Mouse (Mus musculus): ENCODE measurements at regions not wholly inside any gene's neighbourhood (a gene's known extent, or its start where the extent isn't known, plus 50 kb on each side); places are given as distances from the start of the nearest gene placed in this dataset.

DNA sequence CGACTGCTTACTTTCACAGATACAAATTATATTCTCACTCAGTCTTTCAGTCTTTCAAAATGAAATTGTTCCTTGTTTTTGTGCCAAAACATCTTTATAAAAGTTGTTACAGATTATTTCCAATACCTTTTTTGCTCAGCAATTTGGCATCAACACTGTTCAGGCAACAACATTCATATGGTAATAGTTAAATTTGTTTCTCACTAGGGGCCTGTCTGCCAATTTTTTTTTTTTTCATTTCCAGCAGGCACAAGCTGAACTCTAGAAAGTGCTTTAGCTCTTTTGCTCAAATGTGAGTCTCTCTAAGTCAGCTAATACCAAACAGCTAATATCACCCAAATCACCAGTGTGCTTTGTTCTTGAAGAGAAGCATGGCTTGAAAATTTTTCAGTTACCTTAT, 199.4 kb downstream of the Antxr2 start:
- H3K9me3 ChIP-seq (replicated peaks; ENCODE audit: control insufficient read depth, insufficient read depth, low read length, poor library complexity, severe bottlenecking), result no peaks in the 10 kb centered on the region
- no peak overlapping the region for H3K9ac ChIP-seq (ENCODE audit: low read depth, poor library complexity, severe bottlenecking)
- no peak overlapping the region for H3K27ac ChIP-seq (ENCODE audit: insufficient read depth, low read length)
- H3K27me3 ChIP-seq (ENCODE audit: control insufficient read depth, insufficient read depth, low read length, poor library complexity, severe bottlenecking), result no peaks in the 10 kb centered on the region
- H3K4me1 ChIP-seq (ENCODE audit: control insufficient read depth, insufficient read depth, low read length), result no peaks in the 10 kb centered on the region
- H3K4me3 ChIP-seq (ENCODE audit: low read depth, low read length), result no peak overlapping the region
- TF ChIP-seq POLR2A (IDR thresholded peaks at IDR 0.05; ENCODE audit: insufficient read depth, low read length) (no peak), EP300 (IDR thresholded peaks at IDR 0.05; ENCODE audit: insufficient read depth, low read depth, low read length) (no peak), CTCF (IDR thresholded peaks at IDR 0.05; ENCODE audit: low read depth, low read length) (no peak)
- no peaks in the 10 kb centered on the region for H3K36me3 ChIP-seq (ENCODE audit: control insufficient read depth, insufficient read depth, low read length, poor library complexity, severe bottlenecking)

GRCm38 (mm10) chr5:97817485-97817884, 213.4 kb downstream of the Antxr2 start:
- Histone ChIP-seq H3K27ac (ENCODE audit: insufficient read depth, low read length) (no peak overlapping the region), H3K9me3 (replicated peaks; ENCODE audit: control insufficient read depth, insufficient read depth, low read length, poor library complexity, severe bottlenecking) (no peaks in the 10 kb centered on the region), H3K27me3 (ENCODE audit: control insufficient read depth, insufficient read depth, low read length, poor library complexity, severe bottlenecking) (no peaks in the 10 kb centered on the region), H3K36me3 (ENCODE audit: control insufficient read depth, insufficient read depth, low read length, poor library complexity, severe bottlenecking) (no peaks in the 10 kb centered on the region), H3K4me1 (ENCODE audit: control insufficient read depth, insufficient read depth, low read length) (peaks cover 6% of the 10 kb centered on the region), H3K9ac (ENCODE audit: low read depth, poor library complexity, severe bottlenecking) (no peak overlapping the region), H3K4me3 (ENCODE audit: low read depth, low read length) (no peak overlapping the region)
- no peak for TF ChIP-seq POLR2A (IDR thresholded peaks at IDR 0.05; ENCODE audit: insufficient read depth, low read length)
- TF ChIP-seq EP300 (IDR thresholded peaks at IDR 0.05; ENCODE audit: insufficient read depth, low read depth, low read length), result no peak
- TF ChIP-seq CTCF (IDR thresholded peaks at IDR 0.05; ENCODE audit: low read depth, low read length), result no peak

- Histone ChIP-seq H3K4me3 (ENCODE audit: low read depth, low read length) (no peak overlapping the region), H3K36me3 (ENCODE audit: control insufficient read depth, insufficient read depth, low read length, poor library complexity, severe bottlenecking) (no peaks in the 10 kb centered on the region), H3K4me1 (ENCODE audit: control insufficient read depth, insufficient read depth, low read length) (peaks cover 6% of the 10 kb centered on the region), H3K27ac (ENCODE audit: insufficient read depth, low read length) (no peak overlapping the region), H3K9ac (ENCODE audit: low read depth, poor library complexity, severe bottlenecking) (no peak overlapping the region), H3K27me3 (ENCODE audit: control insufficient read depth, insufficient read depth, low read length, poor library complexity, severe bottlenecking) (no peaks in the 10 kb centered on the region), H3K9me3 (replicated peaks; ENCODE audit: control insufficient read depth, insufficient read depth, low read length, poor library complexity, severe bottlenecking) (no peaks in the 10 kb centered on the region)
- TF ChIP-seq EP300 (IDR thresholded peaks at IDR 0.05; ENCODE audit: insufficient read depth, low read depth, low read length) (no peak), POLR2A (IDR thresholded peaks at IDR 0.05; ENCODE audit: insufficient read depth, low read length) (no peak), CTCF (IDR thresholded peaks at IDR 0.05; ENCODE audit: low read depth, low read length) (no peak)
These were observed 215.5 kb downstream of the Antxr2 start for GRCm38 (mm10) chr5:97815357-97815756.

DNA sequence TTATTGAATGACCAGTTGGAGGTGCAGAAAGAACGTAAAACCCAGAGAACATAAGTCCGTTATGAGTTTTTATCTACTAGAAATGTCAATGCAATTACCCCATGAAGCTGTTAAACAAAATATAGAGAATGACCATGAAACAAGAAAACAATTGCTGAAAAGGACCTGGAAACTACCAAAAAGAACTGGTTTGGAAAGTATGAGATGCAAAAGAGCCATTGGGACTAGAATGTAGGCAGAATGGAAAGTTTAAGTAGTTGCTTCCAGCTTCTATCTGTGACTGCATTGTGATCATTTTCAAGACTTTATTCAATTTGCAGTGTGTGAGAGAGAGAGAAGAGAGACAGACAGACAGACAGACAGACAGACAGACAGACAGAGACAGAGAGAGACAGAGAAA, 216.1 kb downstream of the Antxr2 start:
- Histone ChIP-seq H3K4me3 (ENCODE audit: low read depth, low read length) (no peak overlapping the region), H3K36me3 (ENCODE audit: control insufficient read depth, insufficient read depth, low read length, poor library complexity, severe bottlenecking) (no peaks in the 10 kb centered on the region), H3K9ac (ENCODE audit: low read depth, poor library complexity, severe bottlenecking) (no peak overlapping the region), H3K9me3 (replicated peaks; ENCODE audit: control insufficient read depth, insufficient read depth, low read length, poor library complexity, severe bottlenecking) (no peaks in the 10 kb centered on the region), H3K4me1 (ENCODE audit: control insufficient read depth, insufficient read depth, low read length) (peaks cover 6% of the 10 kb centered on the region), H3K27me3 (ENCODE audit: control insufficient read depth, insufficient read depth, low read length, poor library complexity, severe bottlenecking) (no peaks in the 10 kb centered on the region), H3K27ac (ENCODE audit: insufficient read depth, low read length) (no peak overlapping the region)
- TF ChIP-seq CTCF (IDR thresholded peaks at IDR 0.05; ENCODE audit: low read depth, low read length), result no peak
- TF ChIP-seq EP300 (IDR thresholded peaks at IDR 0.05; ENCODE audit: insufficient read depth, low read depth, low read length), result no peak
- TF ChIP-seq POLR2A (IDR thresholded peaks at IDR 0.05; ENCODE audit: insufficient read depth, low read length), result no peak

DNA sequence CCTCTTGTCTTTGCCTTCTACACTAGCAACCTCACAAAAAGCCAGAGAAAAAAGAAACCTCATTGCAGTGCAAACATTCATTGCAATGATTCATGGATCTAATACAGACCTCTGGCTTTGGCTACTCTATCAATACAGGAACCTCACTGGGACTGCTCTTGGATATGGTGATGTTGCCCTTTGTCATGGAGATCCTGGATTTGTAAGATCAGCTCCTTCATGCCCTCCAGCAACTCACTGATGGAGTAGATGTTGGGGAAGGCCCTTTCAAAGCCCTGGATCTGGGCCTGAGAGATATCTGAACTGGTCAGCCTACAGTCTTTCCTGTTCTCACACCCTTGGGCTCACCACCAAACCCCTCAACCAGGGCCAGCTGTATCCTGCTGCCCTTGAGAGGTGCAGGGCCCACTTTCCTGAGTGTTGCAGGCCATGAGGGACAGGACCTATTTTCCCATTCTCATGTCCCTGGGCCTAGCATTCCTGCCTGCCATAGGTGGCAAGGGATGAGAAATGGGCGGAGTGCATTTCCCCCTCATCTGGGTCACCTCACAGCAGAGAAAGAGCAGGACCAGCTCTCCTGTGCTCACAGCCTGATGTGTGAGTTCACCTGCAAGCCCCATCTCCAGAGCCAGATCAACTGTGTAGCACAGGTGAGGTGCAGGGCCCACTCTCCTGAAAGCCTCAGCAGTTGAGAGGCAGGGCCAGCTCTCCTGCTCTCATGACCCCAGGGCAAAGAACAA, 218.1 kb downstream of the Antxr2 start:
- H3K4me3 ChIP-seq (ENCODE audit: low read depth, low read length), result no peak overlapping the region
- H3K27me3 ChIP-seq (ENCODE audit: control insufficient read depth, insufficient read depth, low read length, poor library complexity, severe bottlenecking), result no peaks in the 10 kb centered on the region
- no peaks in the 10 kb centered on the region for H3K36me3 ChIP-seq (ENCODE audit: control insufficient read depth, insufficient read depth, low read length, poor library complexity, severe bottlenecking)
- H3K4me1 ChIP-seq (ENCODE audit: control insufficient read depth, insufficient read depth, low read length), result peaks cover 6% of the 10 kb centered on the region
- TF ChIP-seq CTCF (IDR thresholded peaks at IDR 0.05; ENCODE audit: low read depth, low read length) (no peak), POLR2A (IDR thresholded peaks at IDR 0.05; ENCODE audit: insufficient read depth, low read length) (no peak), EP300 (IDR thresholded peaks at IDR 0.05; ENCODE audit: insufficient read depth, low read depth, low read length) (no peak)
- no peak overlapping the region for H3K9ac ChIP-seq (ENCODE audit: low read depth, poor library complexity, severe bottlenecking)
- no peak overlapping the region for H3K27ac ChIP-seq (ENCODE audit: insufficient read depth, low read length)
- no peaks in the 10 kb centered on the region for H3K9me3 ChIP-seq (replicated peaks; ENCODE audit: control insufficient read depth, insufficient read depth, low read length, poor library complexity, severe bottlenecking)

- H3K9me3 ChIP-seq (replicated peaks; ENCODE audit: control insufficient read depth, insufficient read depth, low read length, poor library complexity, severe bottlenecking), result no peaks in the 10 kb centered on the region
- no peak overlapping the region for H3K27ac ChIP-seq (ENCODE audit: insufficient read depth, low read length)
- no peaks in the 10 kb centered on the region for H3K27me3 ChIP-seq (ENCODE audit: control insufficient read depth, insufficient read depth, low read length, poor library complexity, severe bottlenecking)
- no peak overlapping the region for H3K4me3 ChIP-seq (ENCODE audit: low read depth, low read length)
- TF ChIP-seq CTCF (IDR thresholded peaks at IDR 0.05; ENCODE audit: low read depth, low read length), result no peak
- no peak for TF ChIP-seq POLR2A (IDR thresholded peaks at IDR 0.05; ENCODE audit: insufficient read depth, low read length)
- TF ChIP-seq EP300 (IDR thresholded peaks at IDR 0.05; ENCODE audit: insufficient read depth, low read depth, low read length), result no peak
- H3K4me1 ChIP-seq (ENCODE audit: control insufficient read depth, insufficient read depth, low read length), result peaks cover 6% of the 10 kb centered on the region
- no peak overlapping the region for H3K9ac ChIP-seq (ENCODE audit: low read depth, poor library complexity, severe bottlenecking)
- no peaks in the 10 kb centered on the region for H3K36me3 ChIP-seq (ENCODE audit: control insufficient read depth, insufficient read depth, low read length, poor library complexity, severe bottlenecking)
These were observed 221.8 kb downstream of the Antxr2 start for GRCm38 (mm10) chr5:97809007-97809406.

All from ES-Bruce4 (cell line).